Mouse (Mus musculus): Measurements from ENCODE around the gene Ddx43. TPM values are rescaled to one million over a fixed set of nuclear protein-coding genes. Genes with fewer than 3 reads are reported as not detected.
"Not testable (repeated sequence)": the region's sequence is repeated elsewhere in the genome, so short reads cannot be mapped to it uniquely, and the experiment has no call there.

Gene Ddx43
- 0.10 and 0.21 TPM in 2 replicates for polyA plus RNA-seq (2016; fragmentation: Nextera tagmentation; extraction: Ambion mirVana)

DNA sequence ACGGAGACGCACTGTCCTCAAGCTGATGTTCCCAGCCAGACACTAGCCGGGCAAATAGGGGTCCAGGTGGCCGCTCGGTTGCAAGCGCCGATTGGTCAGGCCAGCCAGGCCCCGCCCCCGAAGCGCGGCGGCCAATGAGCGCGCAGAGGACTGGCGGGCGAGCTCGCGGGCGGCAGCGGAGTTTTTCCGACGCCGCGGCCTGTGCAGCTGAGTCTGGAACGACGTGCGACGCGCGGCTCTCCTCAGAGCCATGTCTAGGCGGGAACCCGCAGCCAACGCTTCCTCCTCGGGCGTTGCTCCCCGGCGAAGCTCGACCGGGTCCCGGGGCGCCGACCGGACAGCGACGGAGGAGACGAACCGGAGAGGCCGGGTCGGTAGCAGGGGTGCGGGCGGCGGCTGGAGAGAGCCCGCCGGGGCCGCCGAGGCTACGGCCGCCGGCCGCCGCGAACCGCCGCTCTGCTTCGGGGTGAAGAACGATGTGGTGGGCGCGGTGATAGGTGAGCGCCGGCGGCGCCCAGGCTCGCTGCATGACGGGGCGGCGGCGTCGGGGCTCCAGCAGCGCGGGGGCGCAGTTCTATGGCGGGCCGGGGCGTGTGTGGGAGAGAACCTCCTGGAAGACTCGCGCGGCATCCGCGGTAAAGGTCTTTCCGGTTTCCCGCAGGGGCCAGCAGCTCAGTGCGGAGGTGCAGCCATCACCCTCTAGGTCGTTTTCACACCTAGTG lies at the start of gene Ddx43:
TSS of gene Ddx43 (plus strand) at position 148 of the 722 bp plus-strand sequence.
- 5% methylated on average over 93 of the region's 93 CpGs for WGBS
- H3K9me3 ChIP-seq, result no peaks in the 10 kb centered on the region
- peak; percentile 80 for DNase-seq (ENCODE audit: low spot score)
- H3K27me3 ChIP-seq (ENCODE audit: insufficient read depth, poor library complexity, severe bottlenecking), result peaks cover 64% of the 10 kb centered on the region
- peak within 1 kb of the TSS; percentile 50 for H3K4me3 ChIP-seq
- peak within 1 kb of the TSS; percentile 69; the same call in 1 of the 2 replicates for H3K27ac ChIP-seq
- H3K4me1 ChIP-seq (replicated peaks), result peaks cover 7% of the 10 kb centered on the region
- H3K36me3 ChIP-seq, result no peaks in the 10 kb centered on the region

DNA sequence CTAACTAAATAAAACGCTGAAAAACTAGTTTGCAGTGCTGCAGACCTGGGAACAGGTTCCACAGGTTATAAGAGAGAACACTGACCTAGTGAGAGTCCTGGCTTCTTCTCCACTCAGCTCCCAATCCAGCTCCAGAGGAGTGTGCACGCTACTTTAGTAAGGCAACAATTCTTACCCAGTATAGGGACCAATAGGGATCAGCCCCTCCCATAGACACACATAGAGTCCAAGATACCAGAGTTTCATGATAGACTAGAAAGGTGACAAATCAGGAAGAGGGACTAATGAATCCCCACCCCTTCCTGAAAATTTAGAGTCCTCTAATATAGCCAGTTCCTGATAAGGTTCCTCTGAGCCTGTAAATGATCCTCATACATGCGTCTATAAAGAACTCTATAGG lies 48.6 kb upstream of the Ddx43 start:
- no peak overlapping the region for H3K27ac ChIP-seq
- H3K9me3 ChIP-seq, result no peaks in the 10 kb centered on the region
- WGBS, result 78% methylated on average over 3 of the region's 3 CpGs
- H3K36me3 ChIP-seq, result no peaks in the 10 kb centered on the region
- H3K4me1 ChIP-seq (replicated peaks), result no peaks in the 10 kb centered on the region
- no peak overlapping the region for H3K4me3 ChIP-seq
- H3K27me3 ChIP-seq (ENCODE audit: insufficient read depth, poor library complexity, severe bottlenecking), result no peaks in the 10 kb centered on the region; the same call in 1 of the 2 replicates
- DNase-seq (ENCODE audit: low spot score), result no peak

- not testable (repeated sequence) for DNase-seq (ENCODE audit: low spot score); H3K27me3 ChIP-seq (ENCODE audit: insufficient read depth, poor library complexity, severe bottlenecking); H3K9me3 ChIP-seq; H3K36me3 ChIP-seq; H3K4me3 ChIP-seq; H3K27ac ChIP-seq; H3K4me1 ChIP-seq (replicated peaks)
- 71% methylated on average over 6 of the region's 6 CpGs for WGBS
These were observed 47.2 kb upstream of the Ddx43 start for GRCm38 (mm10) chr9:78348206-78349004.

- not testable (repeated sequence) for H3K4me1 ChIP-seq (replicated peaks); H3K36me3 ChIP-seq; DNase-seq (ENCODE audit: low spot score); H3K27ac ChIP-seq; H3K4me3 ChIP-seq; H3K9me3 ChIP-seq; H3K27me3 ChIP-seq (ENCODE audit: insufficient read depth, poor library complexity, severe bottlenecking)
- 88% methylated on average over 3 of the region's 3 CpGs for WGBS
These were observed 46.4 kb upstream of the Ddx43 start for GRCm38 (mm10) chr9:78349141-78349540.

- not testable (repeated sequence) for H3K27me3 ChIP-seq (ENCODE audit: insufficient read depth, poor library complexity, severe bottlenecking); H3K27ac ChIP-seq; DNase-seq (ENCODE audit: low spot score); H3K9me3 ChIP-seq; H3K4me1 ChIP-seq (replicated peaks); H3K4me3 ChIP-seq; H3K36me3 ChIP-seq
These were observed 45.6 kb upstream of the Ddx43 start for GRCm38 (mm10) chr9:78350007-78350406.

GRCm38 (mm10) chr9:78351504-78352220 lies 43.9 kb upstream of the Ddx43 start:
- Histone ChIP-seq H3K9me3 (no peaks in the 10 kb centered on the region), H3K4me3 (no peak overlapping the region), H3K27me3 (ENCODE audit: insufficient read depth, poor library complexity, severe bottlenecking) (no peaks in the 10 kb centered on the region; the same call in 1 of the 2 replicates), H3K36me3 (no peaks in the 10 kb centered on the region), H3K4me1 (replicated peaks) (no peaks in the 10 kb centered on the region), H3K27ac (no peak overlapping the region)
- WGBS, result 88% methylated on average over 6 of the region's 6 CpGs
- DNase-seq (ENCODE audit: low spot score), result no peak

DNA sequence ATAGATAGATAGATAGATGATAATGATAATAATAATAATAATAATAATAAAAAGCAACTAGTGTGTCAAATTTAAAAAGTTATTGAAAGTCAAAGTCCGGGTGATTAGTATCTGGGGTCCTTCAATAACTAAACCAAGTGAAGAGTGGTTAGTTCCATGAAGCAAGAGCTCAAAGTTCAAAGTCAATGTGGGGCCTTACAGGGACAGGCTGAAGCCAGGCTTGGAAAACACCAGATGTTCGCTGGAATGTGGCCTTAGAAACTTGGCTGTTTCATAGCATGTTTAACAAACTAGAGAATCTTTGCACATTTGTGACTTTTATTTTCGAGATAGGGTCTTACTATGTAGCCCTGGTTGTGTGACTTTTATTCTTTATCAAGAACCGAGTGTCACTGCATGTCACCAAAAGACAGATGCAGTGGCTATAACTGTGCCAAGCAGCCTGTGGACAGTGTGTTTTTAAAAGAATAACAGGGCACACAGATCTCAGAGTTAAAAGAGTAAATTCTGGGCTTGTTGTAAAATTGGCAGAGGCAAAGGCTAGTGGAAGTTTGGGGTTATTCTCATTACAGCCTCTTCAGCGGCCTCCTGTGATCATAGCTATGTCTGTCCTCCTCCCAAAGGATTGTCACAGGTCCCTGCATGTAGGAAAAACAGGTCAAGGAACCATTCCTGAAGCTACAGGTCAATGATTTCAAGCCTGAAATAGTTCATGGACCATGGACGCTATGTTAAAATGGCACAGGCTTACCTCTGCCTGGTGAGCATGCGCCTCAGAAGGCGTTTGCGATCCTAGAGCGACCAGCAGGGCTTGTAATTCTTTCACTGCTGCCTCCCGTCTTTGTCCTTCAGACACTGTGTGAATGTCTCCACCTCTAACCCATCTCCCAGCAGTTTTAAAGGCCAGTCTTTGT lies 40.7 kb upstream of the Ddx43 start:
- WGBS, result 81% methylated on average over 11 of the region's 11 CpGs
- H3K27me3 ChIP-seq (ENCODE audit: insufficient read depth, poor library complexity, severe bottlenecking), result no peaks in the 10 kb centered on the region
- no peaks in the 10 kb centered on the region for H3K9me3 ChIP-seq
- H3K4me1 ChIP-seq (replicated peaks), result no peaks in the 10 kb centered on the region
- H3K4me3 ChIP-seq, result no peak overlapping the region
- no peak overlapping the region for H3K27ac ChIP-seq
- no peak for DNase-seq (ENCODE audit: low spot score)
- H3K36me3 ChIP-seq, result no peaks in the 10 kb centered on the region

GRCm38 (mm10) chr9:78355611-78356010 lies 40.0 kb upstream of the Ddx43 start, which contains the start of gene Gsta2:
TSS of gene Gsta2 (minus strand) at chr9:78355788.
- Histone ChIP-seq H3K27ac (no peak within 1 kb of the TSS), H3K4me3 (no peak within 1 kb of the TSS), H3K36me3 (no peaks in the 10 kb centered on the region), H3K27me3 (ENCODE audit: insufficient read depth, poor library complexity, severe bottlenecking) (no peaks in the 10 kb centered on the region), H3K4me1 (replicated peaks) (no peaks in the 10 kb centered on the region), H3K9me3 (no peaks in the 10 kb centered on the region)
- DNase-seq (ENCODE audit: low spot score), result no peak
- 90% methylated on average over 8 of the region's 8 CpGs for WGBS

DNA sequence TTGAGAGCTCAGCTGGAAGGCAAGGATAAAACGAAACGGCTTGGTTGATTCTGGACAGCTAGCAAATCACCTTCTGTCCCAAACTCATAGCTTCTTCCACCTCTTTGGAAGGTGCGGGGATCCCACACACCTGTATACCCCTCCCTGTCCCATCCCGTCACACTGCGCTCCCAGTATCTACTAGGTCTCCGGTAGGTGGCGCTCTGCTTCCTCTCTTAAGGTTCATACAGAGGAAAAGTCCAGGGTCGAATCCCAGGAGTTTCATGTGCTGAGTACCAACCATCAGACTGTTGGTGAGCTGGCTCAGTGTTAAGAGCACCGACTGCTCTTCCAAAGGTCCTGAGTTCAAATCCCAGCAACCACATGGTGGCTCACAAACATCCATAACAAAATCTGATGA lies 37.5 kb upstream of the Ddx43 start:
- H3K27ac ChIP-seq, result no peak overlapping the region
- no peaks in the 10 kb centered on the region for H3K27me3 ChIP-seq (ENCODE audit: insufficient read depth, poor library complexity, severe bottlenecking)
- no peak overlapping the region for H3K4me3 ChIP-seq
- no peaks in the 10 kb centered on the region for H3K4me1 ChIP-seq (replicated peaks)
- H3K36me3 ChIP-seq, result no peaks in the 10 kb centered on the region
- WGBS, result 18% methylated on average over 9 of the region's 9 CpGs
- DNase-seq (ENCODE audit: low spot score), result peak; percentile 63
- H3K9me3 ChIP-seq, result no peaks in the 10 kb centered on the region

DNA sequence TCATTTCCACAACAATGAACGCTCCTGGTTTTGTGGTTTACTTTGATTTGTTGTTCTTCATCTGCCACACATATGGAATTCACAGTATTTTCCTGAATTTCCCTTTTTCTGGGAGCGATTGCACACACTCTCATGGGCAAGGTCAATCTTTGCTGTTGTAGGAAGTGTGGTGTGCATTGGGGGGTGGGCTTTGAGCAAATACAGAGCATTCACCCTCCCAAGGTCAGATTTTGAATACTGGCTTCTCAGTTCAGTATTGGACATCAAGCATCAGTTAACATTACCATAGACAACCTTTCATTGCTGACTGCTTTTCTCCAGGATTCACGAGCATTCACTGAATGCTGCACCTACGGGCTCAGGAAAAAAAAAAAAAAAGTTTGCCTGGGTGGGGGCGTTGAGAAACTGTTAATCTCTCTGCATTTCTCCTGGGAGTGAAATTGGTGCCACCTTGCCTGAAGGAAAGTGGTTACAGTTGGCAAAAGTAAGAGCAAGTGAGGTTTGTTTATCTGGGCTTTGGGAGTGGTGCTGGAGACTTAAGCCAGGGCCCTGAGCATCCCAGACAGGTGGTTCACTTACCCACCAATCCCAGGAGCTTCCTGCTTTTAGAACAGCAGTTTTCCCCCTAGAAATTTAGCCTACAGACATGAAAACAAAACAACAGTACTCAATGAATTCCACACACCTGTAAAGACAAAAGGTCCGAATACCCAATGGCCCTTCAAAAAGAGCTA lies 35.7 kb upstream of the Ddx43 start:
- H3K4me1 ChIP-seq (replicated peaks), result no peaks in the 10 kb centered on the region
- no peaks in the 10 kb centered on the region for H3K9me3 ChIP-seq
- no peak for DNase-seq (ENCODE audit: low spot score)
- H3K36me3 ChIP-seq, result no peaks in the 10 kb centered on the region
- no peak overlapping the region for H3K27ac ChIP-seq
- WGBS, result 81% methylated on average over 6 of the region's 6 CpGs
- no peak overlapping the region for H3K4me3 ChIP-seq
- H3K27me3 ChIP-seq (ENCODE audit: insufficient read depth, poor library complexity, severe bottlenecking), result no peaks in the 10 kb centered on the region

DNA sequence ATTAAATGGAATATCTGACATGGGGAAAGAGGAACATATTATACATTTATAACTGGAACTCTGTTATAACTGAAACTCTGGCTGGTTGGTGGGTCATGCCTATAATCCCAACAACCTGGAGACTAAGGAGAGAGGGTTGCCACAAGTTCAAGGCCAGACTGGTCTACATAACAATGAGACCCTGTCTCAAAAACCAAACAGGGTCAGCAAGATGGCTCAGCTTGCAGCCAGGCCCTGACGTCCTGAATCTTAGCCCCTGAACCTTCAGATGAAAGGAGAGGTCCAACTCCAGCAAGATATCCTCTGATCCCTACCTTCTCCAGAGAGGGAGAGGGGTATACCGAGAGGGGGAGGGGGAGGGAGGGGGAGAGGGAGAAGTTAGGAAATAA lies 35.1 kb upstream of the Ddx43 start:
- Histone ChIP-seq H3K4me1 (replicated peaks) (no peaks in the 10 kb centered on the region), H3K27me3 (ENCODE audit: insufficient read depth, poor library complexity, severe bottlenecking) (no peaks in the 10 kb centered on the region), H3K9me3 (no peaks in the 10 kb centered on the region), H3K27ac (no peak overlapping the region), H3K4me3 (no peak overlapping the region), H3K36me3 (no peaks in the 10 kb centered on the region)
- DNase-seq (ENCODE audit: low spot score), result no peak
- 59% methylated on average over 2 of the region's 2 CpGs for WGBS

DNA sequence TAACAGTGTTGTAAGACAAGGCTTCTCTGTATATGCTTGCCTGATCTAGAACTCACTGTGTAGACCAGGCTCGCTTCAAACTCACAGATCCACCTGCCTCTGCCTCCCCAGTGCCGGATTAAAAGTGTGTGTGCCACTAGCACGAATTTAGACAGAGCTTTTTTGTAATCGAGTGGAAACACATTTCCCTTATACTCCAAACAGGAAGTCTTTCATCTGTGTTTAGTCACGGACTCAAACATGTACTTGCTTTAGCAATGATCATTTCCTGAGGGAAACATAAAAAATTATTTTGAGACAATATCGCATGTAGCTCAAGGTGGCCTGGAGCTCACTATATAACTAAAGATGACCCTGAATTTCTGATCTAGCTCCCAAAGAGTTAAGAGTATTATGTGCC lies 32.2 kb upstream of the Ddx43 start:
- Histone ChIP-seq H3K27ac (no peak overlapping the region), H3K36me3 (no peaks in the 10 kb centered on the region), H3K27me3 (ENCODE audit: insufficient read depth, poor library complexity, severe bottlenecking) (no peaks in the 10 kb centered on the region), H3K9me3 (no peaks in the 10 kb centered on the region), H3K4me3 (no peak overlapping the region), H3K4me1 (replicated peaks) (no peaks in the 10 kb centered on the region)
- 82% methylated on average over 6 of the region's 6 CpGs for WGBS
- no peak for DNase-seq (ENCODE audit: low spot score)

Data from hindbrain, embryonic 10.5 days (tissue).